Mouse (Mus musculus): ENCODE data around the gene Trim80.
A peak's percentile ranks its signal among the peaks of the same experiment; 100 is the strongest.
"Not testable (repeated sequence)": the region's sequence is repeated elsewhere in the genome, so short reads cannot be mapped to it uniquely, and the experiment has no call there.

Trim80 gene

GRCm38 (mm10) chr11:115461846-115462242, 21.5 kb downstream of the Trim80 start:
- DNase-seq (ENCODE audit: low spot score in 2 of 2) = no peak

GRCm38 (mm10) chr11:115462243-115462891, 22.0 kb downstream of the Trim80 start, which contains the start of gene Slc16a5:
Gene Slc16a5, plus strand, starts transcription at chr11:115462474.
- DNase-seq (ENCODE audit: low spot score in 2 of 2) = no peak

GRCm38 (mm10) chr11:115463397-115463796, 23.1 kb downstream of the Trim80 start:
- no peak for DNase-seq (ENCODE audit: low spot score in 2 of 2)

GRCm38 (mm10) chr11:115464851-115465250, 24.5 kb downstream of the Trim80 start:
- DNase-seq (ENCODE audit: low spot score in 2 of 2) = no peak

- no peak for DNase-seq (ENCODE audit: low spot score in 2 of 2)
Observed at GRCm38 (mm10) chr11:115467217-115467618, 26.9 kb downstream of the Trim80 start.

GRCm38 (mm10) chr11:115472183-115472582, 31.8 kb downstream of the Trim80 start:
- no peak for DNase-seq (ENCODE audit: low spot score in 2 of 2)

GRCm38 (mm10) chr11:115473626-115474275, 33.4 kb downstream of the Trim80 start:
- DNase-seq (ENCODE audit: low spot score in 2 of 2) = peak; percentile 87 to 96

GRCm38 (mm10) chr11:115475025-115475757, 34.8 kb downstream of the Trim80 start, which contains the start of gene Armc7:
Gene Armc7, plus strand, starts transcription at chr11:115475667.
- DNase-seq (ENCODE audit: low spot score in 2 of 2) = peak; percentile 94 to 95

- DNase-seq (ENCODE audit: low spot score in 2 of 2) = no peak
Observed at GRCm38 (mm10) chr11:115475758-115476237, 35.5 kb downstream of the Trim80 start.

GRCm38 (mm10) chr11:115476630-115477029, 36.3 kb downstream of the Trim80 start:
- DNase-seq (ENCODE audit: low spot score in 2 of 2) = not testable (repeated sequence)

GRCm38 (mm10) chr11:115477388-115477787, 37.0 kb downstream of the Trim80 start:
- not testable (repeated sequence) for DNase-seq (ENCODE audit: low spot score in 2 of 2)

- DNase-seq (ENCODE audit: low spot score in 2 of 2) = no peak
Observed at GRCm38 (mm10) chr11:115478296-115478938, 38.1 kb downstream of the Trim80 start.

- no peak for DNase-seq (ENCODE audit: low spot score in 2 of 2)
Observed at GRCm38 (mm10) chr11:115481553-115482259, 41.4 kb downstream of the Trim80 start.

GRCm38 (mm10) chr11:115483278-115483677, 42.9 kb downstream of the Trim80 start:
- no peak for DNase-seq (ENCODE audit: low spot score in 2 of 2)

GRCm38 (mm10) chr11:115483726-115484125, 43.4 kb downstream of the Trim80 start:
- peak in 1 of 2 experiments; percentile 56 for DNase-seq (ENCODE audit: low spot score in 2 of 2)

- no peak for DNase-seq (ENCODE audit: low spot score in 2 of 2)
Observed at GRCm38 (mm10) chr11:115485155-115485554, 44.8 kb downstream of the Trim80 start.

- DNase-seq (ENCODE audit: low spot score in 2 of 2) = no peak
Observed at GRCm38 (mm10) chr11:115488551-115489104, 48.3 kb downstream of the Trim80 start.

- DNase-seq (ENCODE audit: low spot score in 2 of 2) = no peak
Observed at GRCm38 (mm10) chr11:115490441-115491355, 50.4 kb downstream of the Trim80 start.

GRCm38 (mm10) chr11:115491356-115492083, 51.2 kb downstream of the Trim80 start, which contains the start of gene Nt5c:
Gene Nt5c, minus strand, starts transcription at chr11:115491862.
- peak; percentile 77 to 85 for DNase-seq (ENCODE audit: low spot score in 2 of 2)
